Mouse (Mus musculus) frontal cortex, postnatal 14 days (tissue): ENCODE results near the gene Kif5c.

Source experiments
- DNase-seq, 2 experiments: peaks; one replicate each; pipeline ENCODE4 v3.0.0; 2022; ENCODE audit warnings: low spot score in 2 of 2

Kif5c gene

DNA sequence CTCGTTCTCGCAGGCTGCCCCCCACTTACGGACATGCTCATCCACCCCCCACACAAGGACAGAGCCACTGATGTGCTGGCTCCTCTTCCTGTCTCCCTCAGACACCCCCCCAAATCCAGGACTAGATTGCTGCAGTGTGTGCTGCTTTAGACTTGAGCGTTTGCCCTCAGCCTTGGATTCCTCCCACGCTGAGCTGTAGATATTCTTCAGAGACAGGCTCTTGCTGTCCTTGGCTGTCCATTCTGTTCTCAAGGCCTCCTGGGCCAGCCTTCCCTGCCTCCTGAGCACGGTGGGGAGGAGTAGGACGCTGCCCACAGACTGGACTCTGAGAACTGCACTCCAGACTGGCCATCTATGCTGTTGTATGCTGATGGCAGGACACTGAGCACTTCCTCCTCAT, 127.8 kb downstream of the Kif5c start:
- DNase-seq = no peak

DNA sequence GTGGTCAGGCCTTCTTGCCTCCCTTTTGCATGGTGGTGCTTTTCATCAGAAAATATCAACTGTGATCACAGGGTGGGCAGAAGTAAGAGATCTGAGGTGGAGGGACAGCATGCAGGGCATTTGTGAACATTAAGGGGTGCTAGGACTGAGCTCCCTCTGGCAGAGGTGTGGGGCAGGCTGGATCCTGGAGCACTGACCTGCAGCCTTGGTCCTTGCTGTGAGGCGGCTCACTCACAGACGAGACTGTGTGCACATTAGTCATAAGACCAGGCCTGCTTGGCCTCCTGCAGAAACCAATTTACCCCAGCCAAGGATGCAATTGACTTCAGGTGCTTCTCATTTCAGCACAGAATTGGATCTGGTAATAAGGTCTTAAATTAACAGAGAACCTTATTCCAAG, 128.6 kb downstream of the Kif5c start:
- no peak for DNase-seq

DNA sequence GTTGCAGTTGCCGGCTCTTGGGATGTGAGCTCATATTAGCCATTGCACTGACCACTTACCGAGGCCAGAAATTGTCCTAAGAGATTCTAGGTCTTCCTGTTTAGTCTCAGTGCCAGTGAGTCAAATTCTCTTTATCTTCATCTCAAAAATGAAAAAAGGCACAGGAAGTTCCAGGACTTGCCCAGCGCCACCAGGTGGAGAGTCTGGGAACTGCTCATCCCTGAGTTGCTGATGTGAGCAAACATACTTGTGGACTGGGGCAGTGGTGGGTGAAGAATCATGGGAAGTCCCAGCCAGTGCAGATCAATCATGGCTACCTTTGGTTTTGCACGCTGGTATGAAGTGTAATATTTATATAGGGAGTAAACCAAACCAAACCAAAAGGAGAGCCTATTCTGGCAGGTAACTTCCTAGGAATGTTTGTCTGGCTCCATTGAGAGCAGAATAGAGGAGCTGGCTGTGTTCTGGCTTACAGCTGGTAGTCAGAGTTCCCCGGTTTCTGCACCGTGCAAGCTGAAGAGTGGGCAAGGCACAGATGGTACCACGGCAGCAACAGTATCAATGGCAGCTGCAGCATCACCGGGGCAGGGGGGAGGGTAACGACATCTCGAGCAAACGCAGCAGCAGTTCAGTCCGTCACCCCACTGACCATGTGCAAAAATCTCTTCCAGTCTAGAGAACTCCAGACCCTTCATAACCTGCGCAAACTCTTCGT, 129.7 kb downstream of the Kif5c start:
- DNase-seq = no peak

DNA sequence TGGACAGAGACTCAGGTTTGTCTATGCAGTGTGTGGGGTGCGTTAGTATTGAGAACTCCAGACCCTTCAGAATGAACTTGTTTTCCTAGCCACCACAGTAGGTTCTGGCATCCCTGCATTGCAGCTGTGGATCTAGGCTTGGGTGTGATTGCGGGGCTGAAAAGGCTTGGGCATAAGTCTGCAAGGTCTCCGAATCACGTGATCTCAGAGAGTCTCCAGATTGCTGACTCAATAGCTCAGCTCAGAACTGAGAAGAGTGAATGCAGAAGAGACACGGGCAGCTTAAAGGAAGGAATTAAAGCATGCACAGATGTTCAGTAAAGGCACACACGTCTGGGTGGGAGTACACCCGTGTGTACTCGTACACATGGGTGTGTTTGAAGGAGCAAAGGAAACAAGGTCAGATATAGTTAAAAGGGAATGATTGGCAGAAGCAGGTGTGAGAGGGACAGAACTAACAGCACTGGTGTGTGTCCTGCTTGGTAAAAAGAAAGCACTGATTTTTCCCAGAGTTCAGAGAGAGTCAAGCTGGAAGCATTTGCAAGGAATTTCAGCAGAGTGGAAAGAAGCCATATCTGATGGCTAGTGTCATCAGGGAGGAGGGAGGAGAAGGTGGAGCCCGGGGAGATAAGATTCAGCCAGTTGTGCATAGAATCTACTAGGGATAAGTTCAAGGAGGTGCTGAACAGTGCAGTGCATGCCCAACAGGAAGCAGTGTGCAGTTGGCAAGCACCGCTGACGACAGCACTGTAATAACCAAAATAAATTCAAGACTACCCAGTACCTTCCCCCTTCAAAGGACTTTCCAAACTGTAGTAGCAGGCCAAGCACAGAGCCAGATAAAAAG, 130.9 kb downstream of the Kif5c start:
- DNase-seq = no peak

DNA sequence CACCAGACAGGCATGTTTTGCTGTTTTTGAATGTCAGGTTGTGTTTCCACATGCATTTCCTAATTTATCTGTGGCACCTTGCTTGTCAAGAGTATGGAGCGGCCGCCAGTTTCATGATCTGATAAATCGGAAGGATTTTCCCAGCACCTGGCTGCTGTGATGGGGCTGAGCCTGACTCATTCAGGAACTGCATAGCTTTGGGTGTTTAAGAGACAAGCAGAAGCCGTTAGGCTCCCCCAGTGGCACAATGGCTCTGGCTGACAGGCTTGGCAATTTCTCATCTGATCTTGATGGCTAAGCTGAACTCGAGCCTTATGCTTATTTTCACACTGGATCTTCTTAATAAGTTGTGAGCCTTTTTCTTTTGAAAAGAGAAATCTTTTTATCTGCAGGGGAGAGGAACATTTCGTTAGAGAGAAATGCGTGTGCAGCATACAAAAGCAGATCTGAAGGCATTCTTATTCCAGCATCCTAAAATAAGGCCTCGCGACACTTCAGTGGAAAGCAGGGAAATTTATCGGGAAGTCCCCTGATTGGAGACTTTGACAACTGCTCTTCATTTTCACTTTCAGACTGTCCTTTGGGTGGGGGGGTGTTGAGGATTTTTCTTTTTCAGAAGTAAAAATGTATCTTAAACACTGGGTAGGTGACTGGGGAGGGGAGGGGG, 132.6 kb downstream of the Kif5c start:
- no peak for DNase-seq

DNA sequence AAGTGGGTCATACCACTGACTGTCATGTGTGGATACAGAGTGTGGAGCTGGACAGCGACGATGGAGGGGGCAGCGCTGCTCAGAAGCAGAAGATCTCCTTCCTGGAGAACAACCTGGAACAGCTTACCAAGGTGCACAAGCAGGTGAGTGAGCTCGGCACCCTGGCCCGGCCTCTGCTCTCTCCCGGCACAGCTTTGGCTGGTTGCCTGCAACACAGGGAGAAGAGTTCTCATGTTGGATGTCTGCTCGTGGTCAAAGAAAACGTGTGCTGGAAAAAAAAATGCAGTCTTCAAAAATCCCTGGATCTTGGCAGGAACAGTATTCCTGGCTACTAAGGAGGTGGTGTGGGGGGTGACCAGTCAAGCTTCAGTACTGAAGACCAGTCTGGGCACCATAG, 133.1 kb downstream of the Kif5c start:
- no peak for DNase-seq

DNA sequence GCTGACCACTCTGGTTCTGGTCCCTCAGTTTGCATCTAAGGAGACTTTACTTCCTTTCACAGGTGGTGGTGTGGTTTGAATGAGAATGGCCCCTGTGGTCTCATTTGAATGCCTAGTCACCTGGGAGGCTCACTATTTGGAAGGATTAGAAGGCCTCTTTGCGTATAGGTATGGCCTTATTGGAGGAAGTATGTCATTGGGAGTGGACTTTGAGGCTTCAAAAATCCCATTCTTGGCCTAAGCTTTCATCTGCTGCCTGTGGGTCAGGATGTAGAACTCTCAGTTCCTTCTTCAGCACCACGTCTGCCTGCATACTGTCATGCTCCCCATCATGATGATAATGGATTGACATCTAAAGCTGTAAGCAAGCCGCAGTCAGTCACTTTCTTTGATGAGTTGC, 134.0 kb downstream of the Kif5c start:
- DNase-seq = no peak

DNA sequence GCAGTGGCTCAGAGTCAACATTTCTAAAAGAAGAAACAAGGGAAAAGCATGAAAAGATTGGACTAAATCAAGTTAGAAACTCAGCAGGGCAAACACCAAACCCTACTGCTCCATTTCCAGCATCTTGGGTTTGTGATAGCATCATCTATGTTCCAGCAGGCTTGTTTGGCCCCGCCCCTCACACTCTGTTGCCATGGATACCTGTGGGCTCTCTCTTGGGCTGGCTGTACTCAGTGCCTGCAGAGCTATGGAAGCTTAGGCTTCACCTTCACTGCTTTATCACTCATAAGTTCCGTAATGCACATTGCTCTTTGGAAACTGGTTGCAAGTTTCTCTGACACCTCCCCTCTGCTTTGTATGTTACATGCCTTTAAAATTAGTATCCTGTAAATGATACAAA, 136.0 kb downstream of the Kif5c start:
- DNase-seq = no peak

DNA sequence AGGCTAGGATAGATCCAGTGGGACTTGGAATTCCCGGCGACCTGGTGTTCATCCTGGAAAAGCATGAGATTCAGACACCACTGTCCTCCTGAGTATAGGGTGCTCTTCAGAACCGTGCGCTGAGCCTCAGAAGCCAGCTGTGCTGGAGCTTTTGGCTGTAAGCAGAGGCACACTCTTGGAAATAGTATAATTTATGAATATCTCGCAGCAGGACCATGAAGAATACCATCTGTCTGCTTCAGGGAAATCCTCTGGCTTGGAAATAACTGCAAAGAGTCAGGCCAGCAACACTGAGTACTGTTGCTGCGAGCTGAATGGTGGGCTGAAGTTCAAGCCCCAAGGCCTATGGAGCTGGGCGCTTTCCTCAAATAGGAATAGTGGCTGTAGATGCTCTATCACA, 138.5 kb downstream of the Kif5c start:
- no peak for DNase-seq

DNA sequence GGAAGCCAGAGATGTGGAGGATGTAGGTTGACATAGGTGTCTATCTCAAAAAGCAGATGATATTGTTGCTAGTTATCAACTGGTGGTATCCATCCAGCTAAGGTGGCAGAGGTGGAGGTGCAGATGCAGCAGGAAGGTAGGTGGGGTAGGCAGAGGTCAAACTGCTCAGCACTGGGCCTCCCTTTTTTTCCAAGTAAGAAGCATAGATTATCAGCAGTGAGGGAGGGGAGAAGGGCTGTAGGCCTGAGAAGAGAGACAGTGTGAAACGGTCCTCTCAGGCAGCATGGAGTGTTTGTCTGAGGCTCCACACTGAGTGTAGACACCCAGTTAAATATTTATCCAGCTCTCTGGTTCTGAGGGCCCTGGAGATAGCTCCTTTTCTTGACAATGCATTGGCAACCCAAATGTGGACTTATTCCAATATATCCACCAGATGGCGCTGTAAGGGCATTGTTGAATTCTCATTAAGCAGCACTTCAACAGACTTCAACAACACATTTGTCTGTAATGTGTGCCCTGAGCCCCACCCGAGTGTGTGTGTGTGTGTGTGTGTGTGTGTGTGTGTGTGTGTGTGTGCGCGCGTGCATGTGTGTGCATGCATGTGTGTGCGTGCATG, 145.3 kb downstream of the Kif5c start:
- DNase-seq = no peak

DNA sequence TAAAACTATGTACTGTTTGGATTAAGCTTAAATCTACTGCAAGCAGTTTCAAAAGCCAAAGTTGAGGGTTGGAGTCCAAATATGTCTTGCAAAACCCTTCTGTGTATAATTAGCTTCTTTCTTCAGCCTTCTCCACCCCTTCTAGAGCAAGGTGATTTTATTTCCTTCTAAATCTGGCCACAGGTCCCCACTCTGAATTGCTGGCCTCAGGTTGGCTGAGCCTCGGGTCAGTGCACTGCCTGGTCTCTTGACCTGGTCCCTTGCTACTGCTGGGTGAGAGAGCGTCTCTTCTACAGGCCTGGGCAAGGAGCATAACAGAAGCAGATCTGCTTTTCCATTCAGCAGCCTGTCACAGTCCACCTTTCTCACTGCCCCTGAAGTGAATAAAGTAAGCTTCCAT, 149.8 kb downstream of the Kif5c start:
- no peak for DNase-seq

DNA sequence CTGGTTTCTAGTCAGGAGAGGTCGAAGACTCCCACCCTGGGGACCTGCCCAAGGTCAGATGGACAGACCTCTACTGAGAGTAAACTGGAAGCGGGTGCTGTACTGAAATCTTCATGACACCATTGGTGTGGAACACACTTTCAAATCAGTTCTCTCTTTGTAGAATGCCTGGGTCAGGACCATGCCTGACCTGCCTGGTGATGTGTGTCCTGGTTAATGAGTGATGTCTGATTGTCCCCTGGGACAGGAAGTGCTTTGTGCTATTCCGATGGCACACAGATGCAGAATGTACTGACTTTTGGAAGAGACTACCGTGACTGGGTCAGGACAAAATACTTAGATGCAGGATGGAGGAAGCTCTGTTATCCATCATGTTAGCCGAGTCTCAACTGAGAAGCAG, 151.3 kb downstream of the Kif5c start:
- no peak for DNase-seq

DNA sequence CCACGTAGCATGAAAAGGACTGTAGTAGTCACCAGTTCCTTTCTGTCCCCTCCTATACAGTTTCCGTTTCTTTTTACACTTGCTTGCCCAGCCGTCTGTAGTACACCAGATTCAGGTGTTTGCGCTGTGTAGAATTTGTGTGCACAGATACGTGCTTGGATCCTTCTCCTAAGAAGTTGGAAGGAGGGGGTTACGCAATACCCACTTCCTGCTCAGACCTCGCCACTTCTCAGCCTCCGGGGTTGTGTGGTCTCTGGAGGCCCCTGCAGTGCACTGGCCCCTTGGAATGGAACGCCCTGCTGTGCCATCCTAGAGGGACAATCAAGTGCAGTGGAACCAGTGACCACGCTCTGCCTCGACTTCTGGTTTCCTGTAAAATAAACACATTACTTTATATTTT, 152.1 kb downstream of the Kif5c start:
- no peak for DNase-seq

DNA sequence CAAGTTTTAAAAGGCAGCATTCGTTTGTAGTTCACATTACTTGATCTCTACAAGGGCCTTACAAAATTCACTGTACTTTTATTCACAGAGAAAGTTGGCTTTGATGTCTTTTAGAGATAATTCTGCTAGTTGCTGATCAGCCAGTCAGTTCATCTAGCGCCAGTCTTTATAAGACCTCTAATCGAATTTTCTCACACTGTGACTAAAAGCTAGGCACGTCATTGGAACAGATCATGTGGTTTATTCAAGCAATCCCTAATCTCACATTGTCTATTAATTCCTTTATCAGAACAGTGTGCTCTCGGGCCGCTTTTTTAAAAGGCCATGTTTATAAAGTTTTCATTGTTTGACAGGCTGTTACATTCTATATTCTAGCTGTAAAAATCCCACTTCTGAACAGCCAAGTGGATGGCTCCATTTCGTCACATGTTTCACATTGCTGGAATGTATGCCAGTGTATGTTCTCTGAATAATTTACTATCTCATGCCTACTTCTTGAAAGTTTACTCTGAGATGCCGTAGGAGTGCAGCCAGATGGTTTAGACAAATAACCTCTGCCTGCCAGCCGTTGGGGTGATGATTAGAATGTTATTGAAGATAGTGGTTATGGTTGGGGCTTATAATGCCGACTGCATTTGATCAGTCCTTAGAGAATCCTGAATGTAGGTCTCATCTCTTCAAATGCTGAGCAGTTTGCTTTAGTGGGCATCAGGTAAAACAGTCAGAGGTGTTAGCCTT, 154.3 kb downstream of the Kif5c start:
- DNase-seq = no peak

DNA sequence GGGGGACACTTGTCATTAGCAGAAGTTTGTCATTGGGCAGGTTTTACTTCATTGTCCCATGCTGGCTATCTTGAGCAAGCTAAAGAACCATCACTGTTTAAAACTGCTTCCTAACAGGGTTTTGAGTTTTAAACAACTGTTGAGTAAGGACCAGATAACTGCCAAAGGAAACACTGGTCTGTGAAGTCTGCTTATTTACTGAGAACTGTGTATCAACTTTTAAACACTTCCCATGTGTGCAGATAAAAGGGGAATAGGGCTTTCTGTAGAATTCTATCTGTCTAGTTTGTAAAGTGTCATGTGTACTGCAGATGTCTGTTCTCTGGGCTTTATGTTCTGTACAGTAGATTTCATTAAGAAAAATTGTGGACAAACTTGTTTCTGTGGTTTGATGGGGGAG, 155.1 kb downstream of the Kif5c start:
- no peak for DNase-seq

DNA sequence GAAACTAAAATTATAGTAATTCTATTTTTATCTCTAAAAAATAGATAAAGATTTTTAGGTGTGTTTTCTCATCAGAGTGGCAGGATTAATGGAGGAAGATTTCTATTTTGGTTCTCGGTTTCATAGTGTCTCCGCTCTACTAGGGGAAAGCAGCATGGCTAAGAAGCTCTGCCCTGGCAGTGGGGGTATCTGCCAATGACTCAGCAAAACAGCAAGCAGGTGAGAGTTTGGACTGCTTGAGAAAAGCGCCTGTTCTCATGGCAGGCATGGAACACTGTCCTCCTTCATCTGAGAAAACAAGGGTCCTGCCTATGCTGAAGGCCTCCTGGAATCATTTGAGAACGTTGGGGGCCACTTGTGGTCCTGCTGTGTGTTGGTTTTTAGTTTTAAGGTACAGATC, 156.1 kb downstream of the Kif5c start:
- DNase-seq = no peak

DNA sequence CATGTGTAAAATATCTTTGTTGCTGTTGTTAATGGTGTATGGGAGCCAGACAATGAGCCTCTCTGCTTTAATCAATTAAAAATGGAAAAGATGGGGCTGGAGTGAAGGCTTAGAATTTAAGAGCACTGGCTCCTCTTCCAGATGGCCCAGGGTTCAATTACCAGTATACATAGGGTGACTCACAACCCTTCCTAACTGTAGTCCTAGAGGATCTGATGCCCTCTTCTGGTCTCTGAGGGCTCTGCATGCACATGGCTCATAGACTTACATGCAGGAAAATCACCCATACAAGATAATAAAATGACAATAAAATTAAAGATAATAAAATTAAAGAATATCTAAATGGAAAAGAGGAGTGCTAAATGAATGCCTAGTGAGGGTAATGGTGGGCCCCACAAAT, 156.6 kb downstream of the Kif5c start:
- DNase-seq = no peak

DNA sequence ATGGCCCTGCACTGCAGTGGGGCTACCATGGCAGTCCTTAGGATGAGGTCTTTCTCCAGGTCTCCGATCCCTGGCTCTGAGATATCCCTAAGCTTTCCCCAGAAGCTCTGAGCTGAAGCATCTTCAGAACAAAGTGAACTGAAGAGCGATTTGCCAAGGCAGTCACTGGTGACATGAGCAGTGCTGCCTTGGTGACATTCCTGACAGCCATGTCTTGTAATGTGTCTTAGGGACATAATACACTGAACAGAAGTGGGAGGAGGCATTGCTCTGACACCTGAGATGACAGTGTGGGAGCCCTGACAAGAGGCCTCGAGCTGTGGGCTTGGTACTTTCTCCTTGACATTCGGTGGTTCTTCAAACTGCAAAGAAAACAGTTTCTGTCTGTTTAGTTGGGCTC, 157.3 kb downstream of the Kif5c start:
- no peak for DNase-seq

DNA sequence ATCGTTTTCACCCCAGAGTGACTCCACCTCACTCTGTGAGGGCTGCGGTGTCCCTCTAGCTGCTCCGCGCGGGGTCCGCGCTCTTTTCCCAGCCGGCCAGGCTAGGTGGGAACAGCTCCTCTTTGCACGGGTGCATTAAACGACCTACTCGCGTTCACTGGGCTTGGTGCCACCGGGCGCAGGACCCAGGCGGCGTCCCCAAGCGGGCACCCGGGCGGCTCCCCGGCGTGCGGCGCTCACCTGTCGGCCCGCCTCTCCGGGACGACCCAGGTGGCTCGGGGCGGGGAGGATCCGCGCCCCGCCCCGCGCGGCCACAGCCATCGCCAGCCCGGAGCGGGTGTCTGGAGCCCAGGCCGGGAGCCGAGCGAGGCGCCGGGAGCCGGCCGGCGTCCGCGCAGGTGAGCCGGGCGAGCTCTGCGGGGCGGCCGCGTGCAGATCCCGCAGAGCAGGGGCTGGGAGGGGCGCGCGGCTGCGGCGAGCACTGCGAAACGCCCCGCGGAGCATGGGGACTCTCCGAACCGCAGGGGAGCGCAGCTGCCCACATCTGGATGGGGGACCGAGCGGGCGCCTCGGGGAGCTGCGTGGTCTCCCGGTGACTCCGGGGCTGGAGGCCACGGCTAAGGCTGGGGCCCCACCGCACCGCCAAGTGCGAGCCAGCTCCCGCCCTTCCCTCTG, 168.4 kb downstream of the Kif5c start, which contains the start of gene Lypd6b:
TSS of gene Lypd6b (plus strand) at position 313 of the 675 bp plus-strand sequence.
- no peak for DNase-seq

DNA sequence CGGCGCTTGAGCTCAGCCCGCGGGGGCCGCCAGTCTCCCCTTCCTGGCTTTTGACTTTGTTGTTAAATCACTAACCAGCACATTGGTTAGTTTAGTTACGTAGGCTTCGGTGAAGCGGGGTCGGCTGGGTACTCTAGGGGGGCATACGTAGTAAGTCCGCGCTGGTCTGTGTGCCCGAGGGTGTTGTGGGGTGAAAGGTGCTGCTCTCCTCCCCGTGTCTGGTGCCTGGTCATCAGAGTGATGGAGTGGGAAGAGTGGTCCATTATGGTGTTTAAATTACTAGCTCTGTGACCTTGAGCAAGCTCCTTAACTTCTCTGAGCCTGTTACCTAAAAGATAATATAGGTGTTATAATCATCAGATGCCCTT, 168.9 kb downstream of the Kif5c start:
- no peak for DNase-seq

DNA sequence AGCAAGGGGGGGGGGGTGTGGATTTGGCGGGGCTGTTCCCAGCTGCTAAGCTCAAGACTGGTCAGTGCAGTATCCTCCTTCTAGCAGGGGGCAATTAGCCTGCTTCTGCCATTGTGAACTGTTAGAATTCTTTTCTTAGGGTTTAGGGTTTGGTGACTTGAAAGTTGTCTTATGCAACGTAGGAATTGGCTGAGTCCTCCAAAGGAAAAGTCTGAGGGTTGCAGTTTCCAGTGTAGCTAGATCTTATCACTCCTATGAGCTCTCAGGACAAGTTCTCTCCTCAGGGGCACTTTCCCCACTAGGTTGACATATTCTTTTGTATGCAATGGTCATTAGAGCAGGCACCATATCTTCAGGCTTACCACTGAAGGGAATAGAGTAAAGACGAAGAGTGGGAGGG, 169.5 kb downstream of the Kif5c start:
- no peak for DNase-seq
